Mouse (Mus musculus) liver, embryonic 14.5 days (tissue): ENCODE measurements around the gene Prkg1.

Source experiments
- CTCF ChIP-seq: IDR thresholded peaks from 2 replicates; pipeline ENCODE4 v1.5.1; 2016; ENCODE audit warnings: antibody characterized with exemption, low read depth, control low read depth
- EP300 ChIP-seq: IDR thresholded peaks from 2 replicates; pipeline ENCODE4 v1.6.1; 2016; ENCODE audit warnings: antibody characterized with exemption, low read depth

DNA sequence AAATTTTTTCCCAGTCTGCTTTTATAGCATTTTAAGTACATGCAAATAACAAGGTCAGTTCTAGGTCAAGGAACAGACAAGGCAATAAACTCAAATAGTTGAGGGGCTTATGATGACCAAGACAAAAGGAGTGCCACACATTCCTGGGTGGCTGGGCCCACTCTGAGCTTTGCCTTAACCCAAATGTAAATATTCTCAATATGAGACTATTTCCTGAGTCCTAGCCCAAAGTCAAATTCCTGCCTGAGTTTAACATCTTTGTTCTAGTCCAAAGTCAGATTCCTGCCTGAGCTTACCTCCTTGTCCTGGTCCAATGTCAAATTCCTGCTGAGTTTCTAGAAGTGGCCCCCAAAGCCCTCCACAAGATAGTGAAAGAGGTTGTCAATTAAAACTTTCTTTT lies 1206.8 kb downstream of the Prkg1 start:
- TF ChIP-seq CTCF (no peak), EP300 (no peak)
